Mouse (Mus musculus): ENCODE results near the gene Las1l. TPM values are rescaled to one million over a fixed set of nuclear protein-coding genes. Genes with fewer than 3 reads are reported as not detected.

Gene Las1l
- 10 to 100 TPM in 1 of 2 experiments, 1 to 10 TPM in 1; 6.0 to 19.9 TPM for polyA plus RNA-seq (2012; fragmentation: generic; extraction: Trizol)

DNA sequence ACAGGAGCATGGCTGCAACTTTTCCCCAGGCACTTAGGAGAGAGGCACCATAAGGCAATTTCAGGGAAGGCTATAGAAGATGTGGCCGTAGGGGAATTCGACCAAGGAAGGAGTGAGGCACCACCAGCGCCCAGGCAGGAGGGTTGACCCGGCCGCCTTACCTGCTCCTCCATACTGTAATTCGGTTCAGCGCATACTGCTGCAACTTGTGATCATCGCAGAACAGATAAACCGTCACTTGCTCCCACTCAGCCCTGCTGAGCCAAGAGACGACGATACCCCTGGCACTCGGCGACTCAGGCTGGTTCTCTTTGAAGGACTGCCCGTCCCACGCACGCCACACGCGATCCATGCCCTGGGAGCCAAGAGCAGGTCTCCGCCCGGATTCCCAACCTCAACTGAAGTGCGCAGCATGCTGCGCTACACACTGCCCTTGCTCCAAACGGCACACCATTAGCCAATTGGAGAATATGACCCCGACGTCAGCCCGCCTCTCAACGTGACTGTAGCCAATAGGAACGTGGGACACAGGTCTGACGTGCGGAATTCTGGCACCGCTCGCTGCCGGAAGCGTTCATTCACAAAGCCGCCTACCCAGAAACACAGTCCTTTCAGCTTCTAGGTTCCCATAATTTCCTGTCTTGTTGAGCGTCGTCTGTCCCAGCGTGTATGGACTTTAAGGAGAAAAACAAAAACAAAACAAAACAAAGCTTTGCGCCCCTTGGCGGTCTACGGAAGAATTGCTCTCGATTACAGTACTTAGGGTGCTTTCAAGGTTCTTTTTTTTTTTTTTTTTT lies at the start of gene Las1l:
Las1l (minus strand) TSS at position 466 of the 797 bp plus-strand sequence.

Other genes with a start within 250 kb of the Las1l start
- 1 to 10 TPM in 1 of 2 experiments, under 1 TPM in 1; 0.09 to 1.3 TPM for gene Zc3h12b, start 245.3 kb downstream of the Las1l start, polyA plus RNA-seq (2012; fragmentation: generic; extraction: Trizol)
- 10 to 100 TPM; 41.5 to 80.9 TPM for gene Msn, start 139.1 kb upstream of the Las1l start, polyA plus RNA-seq (2012; fragmentation: generic; extraction: Trizol)